Mouse (Mus musculus) urinary bladder, postnatal 14 days (tissue): ENCODE results near the gene Dtd2.

Source experiments
- DNase-seq: peaks from one replicate; pipeline ENCODE4 v3.0.0; 2021; ENCODE audit warnings: low spot score

Gene Dtd2

DNA sequence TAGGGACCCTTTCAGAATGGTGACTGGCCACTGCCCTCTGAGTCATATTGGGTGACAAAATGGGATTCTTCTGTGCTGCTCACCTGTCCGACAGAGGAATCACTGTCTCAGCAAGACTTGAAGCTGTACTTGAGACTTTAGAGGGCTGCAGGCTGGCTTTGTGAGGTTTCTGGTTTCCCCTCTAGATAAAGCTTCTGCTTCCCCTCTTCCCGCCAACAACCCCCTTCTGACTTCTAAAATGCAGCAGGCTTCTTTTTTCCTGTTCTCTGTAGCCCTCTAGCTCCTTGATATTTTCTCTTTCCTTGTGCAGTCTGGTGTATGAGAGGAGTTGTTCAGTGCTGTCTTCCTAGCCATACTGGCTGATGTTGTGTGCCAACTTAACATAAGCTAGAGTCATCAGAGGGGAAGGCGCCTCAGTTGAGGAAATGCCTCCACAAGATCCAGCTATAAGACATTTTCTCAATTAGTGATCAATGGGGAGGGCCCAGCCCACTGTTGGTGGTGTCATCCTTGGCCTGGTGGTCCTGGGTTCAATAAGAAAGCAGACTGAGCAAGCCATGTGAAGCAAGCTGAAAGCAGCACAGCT is 21.0 kb downstream of the Dtd2 start:
- no peak for DNase-seq

DNA sequence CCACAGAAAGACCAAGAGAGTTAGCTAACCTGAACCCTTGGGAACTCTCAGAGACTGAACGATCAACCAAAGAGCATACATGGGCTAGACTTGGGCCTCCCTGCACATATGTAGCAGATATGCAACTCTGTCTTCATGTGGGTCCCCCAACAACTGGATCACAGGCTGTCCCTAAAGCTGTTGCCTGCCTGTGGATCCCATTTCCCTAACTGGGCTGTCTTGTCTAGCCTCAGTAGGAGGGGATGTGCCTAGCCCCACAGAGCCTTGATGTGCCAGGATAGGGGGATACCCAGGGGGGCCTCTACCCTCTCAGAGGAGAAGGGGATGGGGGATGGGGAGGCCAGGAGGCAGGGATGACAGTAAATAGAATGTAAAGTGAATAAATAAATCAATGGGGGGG is 22.7 kb downstream of the Dtd2 start:
- DNase-seq, result no peak

GRCm38 (mm10) chr12:51976531-51976930 is 29.8 kb downstream of the Dtd2 start:
- no peak for DNase-seq

DNA sequence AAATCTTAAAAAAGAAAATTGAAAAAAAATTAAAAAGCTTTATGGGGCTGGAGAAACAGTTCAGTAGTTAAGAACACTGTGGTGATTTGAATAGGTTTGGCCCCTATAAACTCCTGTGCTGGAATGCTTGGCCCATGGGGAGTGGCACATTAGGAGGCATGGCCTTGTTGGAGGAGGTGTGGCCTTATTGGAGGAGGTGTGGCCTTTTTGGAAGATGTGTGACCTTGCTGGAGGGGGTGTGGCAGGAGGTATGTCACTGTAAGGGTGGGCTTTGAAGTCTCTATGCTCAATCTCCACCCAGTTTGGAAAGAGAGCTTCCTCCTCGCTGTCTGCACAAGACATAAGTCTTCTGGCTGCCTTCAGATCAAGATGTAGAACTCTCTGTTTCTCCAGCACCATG is 31.9 kb downstream of the Dtd2 start:
- no peak for DNase-seq

- DNase-seq, result no peak
Measured at GRCm38 (mm10) chr12:51972269-51973065, 33.8 kb downstream of the Dtd2 start.

- peak; percentile 90 for DNase-seq
Measured at GRCm38 (mm10) chr12:51971070-51971664, 35.1 kb downstream of the Dtd2 start, which contains the start of gene Heatr5a. Heatr5a (minus strand) TSS chr12:51971321.

DNA sequence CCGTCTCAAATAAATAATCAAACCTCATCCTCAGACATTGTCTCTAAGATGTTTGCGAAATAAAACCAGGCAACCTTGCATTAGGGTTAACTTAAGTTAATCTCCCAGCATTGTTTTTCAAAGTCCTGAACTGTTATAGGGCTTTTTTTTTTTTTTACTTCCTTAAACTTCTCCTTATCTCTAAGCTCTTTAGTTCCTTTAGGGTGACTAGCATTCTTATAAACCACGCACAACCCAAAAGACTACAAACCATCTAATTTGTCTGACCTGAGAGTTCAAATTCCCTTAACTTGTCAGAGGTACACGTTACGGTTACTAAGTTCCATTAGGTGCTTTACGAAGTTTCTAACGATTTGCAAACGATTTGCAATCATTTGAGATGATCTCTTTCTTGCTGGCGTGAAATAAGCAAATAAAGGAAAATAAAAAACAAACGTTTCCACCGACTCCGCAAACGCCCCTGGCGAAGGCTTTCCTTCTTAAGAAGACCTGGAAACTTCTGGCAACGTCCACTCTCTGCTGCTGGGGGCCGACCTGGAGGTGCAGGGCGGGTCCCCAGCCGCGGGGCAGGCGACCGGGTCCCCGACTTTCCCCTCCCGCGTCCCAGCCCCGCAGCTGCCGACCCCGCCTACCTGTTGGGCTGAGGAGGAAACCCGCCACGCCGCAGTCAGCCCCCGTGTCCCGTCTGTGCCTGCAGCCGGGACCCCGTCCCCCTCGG is 35.8 kb downstream of the Dtd2 start:
- peak; percentile 27 for DNase-seq

- no peak for DNase-seq
Measured at GRCm38 (mm10) chr12:51969876-51970275, 36.4 kb downstream of the Dtd2 start.

- DNase-seq, result no peak
Measured at GRCm38 (mm10) chr12:51969092-51969491, 37.2 kb downstream of the Dtd2 start.

DNA sequence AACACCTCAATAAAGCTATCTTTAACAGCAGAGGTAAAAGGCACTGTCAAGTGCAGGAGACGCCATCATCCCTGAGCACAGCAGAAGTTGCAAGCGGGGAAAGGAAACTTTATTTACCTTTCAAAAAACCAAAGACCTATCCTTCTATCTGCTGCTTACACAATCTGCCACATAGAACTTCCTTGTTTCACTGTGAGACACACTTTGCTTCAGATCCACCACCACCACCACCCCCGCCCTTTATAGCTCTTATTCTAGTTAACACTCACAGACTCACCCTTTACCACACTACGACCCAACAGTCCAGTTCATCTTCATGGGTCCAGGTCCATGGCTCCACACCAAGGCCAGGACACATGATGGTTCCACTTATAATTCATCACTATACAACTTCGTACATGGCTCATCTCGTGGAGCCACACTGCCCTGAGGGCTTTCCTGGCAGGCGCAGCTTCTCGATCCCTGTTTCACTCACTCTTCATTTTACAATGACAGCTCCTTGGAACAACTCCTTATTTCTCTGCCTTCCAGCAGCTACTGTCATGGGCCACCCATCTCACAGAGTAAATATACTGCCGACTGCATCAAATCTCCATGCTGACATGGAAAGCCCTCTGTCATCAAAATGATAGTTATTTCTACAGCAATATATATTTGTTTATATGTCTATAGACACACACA is 38.2 kb downstream of the Dtd2 start:
- DNase-seq, result no peak

- DNase-seq, result no peak
Measured at GRCm38 (mm10) chr12:51957626-51958025, 48.7 kb downstream of the Dtd2 start.

DNA sequence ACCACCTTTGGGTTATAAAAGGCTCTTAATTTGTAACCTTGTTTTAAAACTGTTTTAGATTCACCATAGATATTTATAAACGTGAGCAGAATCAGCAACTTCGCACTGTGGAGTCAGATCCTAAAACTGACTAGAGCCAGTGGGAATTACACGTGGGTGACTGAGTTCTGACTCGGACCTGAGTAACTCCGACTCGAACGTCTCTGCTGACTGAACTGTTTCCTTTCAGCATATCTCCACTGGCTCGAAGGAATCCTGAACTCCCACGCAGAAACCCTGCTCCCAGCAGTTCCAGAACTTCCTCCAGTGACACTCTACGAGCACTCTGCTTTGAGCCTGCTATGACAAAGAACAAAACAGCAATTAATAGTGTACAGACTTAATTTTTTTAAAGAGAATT is 54.0 kb downstream of the Dtd2 start:
- no peak for DNase-seq

DNA sequence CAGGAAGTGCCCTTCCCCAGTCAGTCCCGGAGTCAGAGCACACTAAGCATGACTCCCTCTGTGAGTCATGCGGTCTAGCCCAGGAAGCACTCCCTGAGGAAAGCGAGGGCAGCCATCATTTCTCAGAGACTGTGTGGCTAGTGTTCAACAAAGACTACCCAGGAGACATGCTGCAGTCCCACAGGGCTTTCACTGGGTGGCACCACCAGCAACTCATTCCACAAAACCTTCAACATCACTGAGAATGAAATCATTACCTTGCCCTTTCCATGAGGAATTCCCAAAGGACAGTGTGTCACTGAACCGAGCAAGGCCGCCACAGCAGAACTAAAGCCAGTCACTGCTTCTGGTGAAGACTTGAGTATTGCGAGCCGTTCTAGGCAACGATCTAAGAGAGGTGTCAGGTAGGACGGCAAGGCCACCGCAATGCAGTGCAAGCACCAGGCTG is 58.8 kb downstream of the Dtd2 start:
- DNase-seq, result no peak

GRCm38 (mm10) chr12:51945331-51945730 is 61.0 kb downstream of the Dtd2 start:
- no peak for DNase-seq

- no peak for DNase-seq
Measured at GRCm38 (mm10) chr12:51939848-51940247, 66.5 kb downstream of the Dtd2 start.
